Mouse (Mus musculus): ENCODE results near the gene Strip1. TPM values are rescaled to one million over a fixed set of nuclear protein-coding genes. Genes with fewer than 3 reads are reported as not detected.
"Not testable (repeated sequence)": the region's sequence is repeated elsewhere in the genome, so short reads cannot be mapped to it uniquely, and the experiment has no call there.

Strip1 gene
- polyA plus RNA-seq, 2 experiments: 9.0 to 9.9 TPM

DNA sequence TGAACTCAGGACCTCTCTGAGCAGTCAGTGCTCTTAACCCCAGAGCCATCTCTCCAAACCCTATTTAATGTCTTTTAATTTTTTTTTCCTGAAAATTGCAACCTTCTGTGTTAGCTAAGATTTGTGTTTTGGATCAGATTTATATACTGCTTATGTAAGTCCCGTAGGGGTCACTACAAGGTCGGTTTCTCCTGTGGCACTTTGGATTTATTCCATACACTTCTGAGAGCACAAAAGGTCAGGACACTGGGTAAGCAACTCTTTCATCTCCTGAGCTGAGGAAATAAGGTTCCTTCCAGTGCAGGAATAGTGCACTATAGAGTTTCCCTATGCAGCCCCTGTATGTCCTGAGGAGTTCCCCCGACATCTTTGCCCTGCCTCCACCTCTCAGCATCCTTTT is 24.0 kb upstream of the Strip1 start:
- Histone ChIP-seq H3K4me2 (ENCODE audit: low read depth) (no peak overlapping the region), H3K9me3 (ENCODE audit: control insufficient read depth, low read length) (no peaks in the 10 kb centered on the region), H3K9ac (replicated peaks) (no peak overlapping the region), H3K36me3 (replicated peaks; ENCODE audit: control insufficient read depth, insufficient read depth, low read depth) (no peaks in the 10 kb centered on the region; the same call in 1 of the 2 replicates), H3K27ac (no peak overlapping the region), H3K4me3 (ENCODE audit: insufficient read depth in 1 of 2, low read depth in 2 of 2, low read length in 2 of 2) (no peak overlapping the region), H3K27me3 (ENCODE audit: control insufficient read depth, insufficient read depth, low read length) (no peaks in the 10 kb centered on the region), H3K4me1 (replicated peaks; ENCODE audit: control insufficient read depth in 2 of 2, insufficient read depth in 2 of 2, low read length in 1 of 2) (no peaks in the 10 kb centered on the region)
- DNase-seq (ENCODE audit: low read depth in 3 of 3, low spot score in 3 of 3): no peak
- WGBS (ENCODE audit: insufficient replicate concordance): 74% methylated on average over 3 of the region's 3 CpGs
- TF ChIP-seq EP300 (IDR thresholded peaks at IDR 0.05; ENCODE audit: low read depth) (no peak), CTCF (IDR thresholded peaks at IDR 0.05; ENCODE audit: low read depth) (no peak)
- ATAC-seq (ENCODE audit: insufficient read depth): no peak

DNA sequence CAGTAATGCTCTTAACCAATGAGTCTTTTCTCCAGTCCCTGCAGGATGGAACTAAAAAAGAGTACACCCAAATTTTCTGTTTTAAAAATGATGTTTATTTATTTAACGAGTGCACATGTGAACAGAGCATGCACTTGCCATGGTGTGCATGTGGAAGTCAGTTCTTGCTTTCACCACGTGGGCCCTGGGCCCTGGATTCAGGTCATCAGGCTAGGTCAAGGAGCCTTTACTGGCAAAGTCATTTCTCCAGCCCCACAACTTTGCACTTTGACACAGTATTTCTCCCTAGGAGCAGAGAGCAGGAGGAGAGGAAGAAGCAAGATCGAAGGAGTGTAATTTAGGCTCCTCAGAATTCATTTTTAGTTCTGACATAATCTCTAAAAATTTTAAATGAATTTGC is 23.4 kb upstream of the Strip1 start:
- TF ChIP-seq CTCF (IDR thresholded peaks at IDR 0.05; ENCODE audit: low read depth): no peak
- no peak for TF ChIP-seq EP300 (IDR thresholded peaks at IDR 0.05; ENCODE audit: low read depth)
- ATAC-seq (ENCODE audit: insufficient read depth): no peak
- Histone ChIP-seq H3K27me3 (ENCODE audit: control insufficient read depth, insufficient read depth, low read length) (no peaks in the 10 kb centered on the region), H3K9me3 (ENCODE audit: control insufficient read depth, low read length) (no peaks in the 10 kb centered on the region), H3K4me2 (ENCODE audit: low read depth) (no peak overlapping the region), H3K4me3 (ENCODE audit: insufficient read depth in 1 of 2, low read depth in 2 of 2, low read length in 2 of 2) (no peak overlapping the region), H3K36me3 (replicated peaks; ENCODE audit: control insufficient read depth, insufficient read depth, low read depth) (no peaks in the 10 kb centered on the region), H3K4me1 (replicated peaks; ENCODE audit: control insufficient read depth in 2 of 2, insufficient read depth in 2 of 2, low read length in 1 of 2) (no peaks in the 10 kb centered on the region), H3K27ac (no peak overlapping the region), H3K9ac (replicated peaks) (no peak overlapping the region)
- 65% methylated on average over 3 of the region's 3 CpGs for WGBS (ENCODE audit: insufficient replicate concordance)
- DNase-seq (ENCODE audit: low read depth in 3 of 3, low spot score in 3 of 3): no peak

DNA sequence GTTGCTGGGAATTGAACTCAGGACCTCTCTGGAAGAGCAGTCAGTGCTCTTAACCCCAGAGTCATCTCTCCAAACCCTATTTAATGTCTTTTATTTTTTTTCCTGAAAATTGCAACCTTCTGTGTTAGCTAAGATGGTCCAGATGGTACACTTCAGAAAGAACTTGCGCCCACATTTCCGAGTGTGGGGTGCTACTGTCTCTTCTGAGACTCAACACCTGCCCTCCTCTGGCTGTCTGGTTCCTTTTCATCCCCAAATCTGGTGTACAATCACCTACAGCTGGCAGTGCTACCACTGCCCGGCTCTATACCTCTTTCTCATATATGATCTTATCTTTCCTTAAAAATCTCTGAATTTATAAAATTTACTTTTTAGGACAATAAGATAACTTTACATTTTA is 21.5 kb upstream of the Strip1 start:
- H3K9me3 ChIP-seq (ENCODE audit: control insufficient read depth, low read length): no peaks in the 10 kb centered on the region
- 70% methylated on average over 3 of the region's 3 CpGs for WGBS (ENCODE audit: insufficient replicate concordance)

DNA sequence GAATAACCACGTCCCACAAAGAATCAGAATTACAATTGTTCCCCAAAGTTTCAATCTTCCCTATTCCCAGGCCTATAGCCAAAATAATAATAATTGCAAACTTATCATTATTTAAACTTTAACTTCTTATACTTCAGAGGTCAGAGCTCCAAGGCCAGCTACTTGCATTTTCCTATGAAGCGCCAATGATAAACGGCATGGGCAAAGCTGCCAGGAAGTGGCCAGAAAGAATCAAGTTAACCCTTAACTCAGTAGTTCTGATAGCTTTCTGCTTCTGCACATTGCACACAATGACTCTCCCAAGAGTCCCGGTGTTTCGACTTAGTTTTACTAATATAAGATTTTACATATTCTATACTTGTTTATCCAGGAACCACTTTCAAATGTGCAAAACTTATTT is 18.8 kb upstream of the Strip1 start:
- ATAC-seq (ENCODE audit: insufficient read depth); H3K9ac ChIP-seq (replicated peaks); H3K4me1 ChIP-seq (replicated peaks; ENCODE audit: control insufficient read depth in 2 of 2, insufficient read depth in 2 of 2, low read length in 1 of 2); H3K4me3 ChIP-seq (ENCODE audit: insufficient read depth in 1 of 2, low read depth in 2 of 2, low read length in 2 of 2); H3K4me2 ChIP-seq (ENCODE audit: low read depth); DNase-seq (ENCODE audit: low read depth in 3 of 3, low spot score in 3 of 3); H3K27me3 ChIP-seq (ENCODE audit: control insufficient read depth, insufficient read depth, low read length); H3K9me3 ChIP-seq (ENCODE audit: control insufficient read depth, low read length); H3K27ac ChIP-seq; H3K36me3 ChIP-seq (replicated peaks; ENCODE audit: control insufficient read depth, insufficient read depth, low read depth): not testable (repeated sequence)
- 49% methylated on average over 5 of the region's 5 CpGs for WGBS (ENCODE audit: insufficient replicate concordance)

More for the DNA sequence above, 21.5 kb upstream of the Strip1 start:
- no peaks in the 10 kb centered on the region for H3K27me3 ChIP-seq (ENCODE audit: control insufficient read depth, insufficient read depth, low read length)
- DNase-seq (ENCODE audit: low read depth in 3 of 3, low spot score in 3 of 3) (no peak), ATAC-seq (ENCODE audit: insufficient read depth) (no peak)
- no peaks in the 10 kb centered on the region for H3K36me3 ChIP-seq (replicated peaks; ENCODE audit: control insufficient read depth, insufficient read depth, low read depth)
- H3K9ac ChIP-seq (replicated peaks): no peak overlapping the region
- TF ChIP-seq EP300 (IDR thresholded peaks at IDR 0.05; ENCODE audit: low read depth) (no peak), CTCF (IDR thresholded peaks at IDR 0.05; ENCODE audit: low read depth) (no peak)
- no peak overlapping the region for H3K4me2 ChIP-seq (ENCODE audit: low read depth)
- no peak overlapping the region for H3K27ac ChIP-seq
- no peak overlapping the region for H3K4me3 ChIP-seq (ENCODE audit: insufficient read depth in 1 of 2, low read depth in 2 of 2, low read length in 2 of 2)
- H3K4me1 ChIP-seq (replicated peaks; ENCODE audit: control insufficient read depth in 2 of 2, insufficient read depth in 2 of 2, low read length in 1 of 2): no peaks in the 10 kb centered on the region

DNA sequence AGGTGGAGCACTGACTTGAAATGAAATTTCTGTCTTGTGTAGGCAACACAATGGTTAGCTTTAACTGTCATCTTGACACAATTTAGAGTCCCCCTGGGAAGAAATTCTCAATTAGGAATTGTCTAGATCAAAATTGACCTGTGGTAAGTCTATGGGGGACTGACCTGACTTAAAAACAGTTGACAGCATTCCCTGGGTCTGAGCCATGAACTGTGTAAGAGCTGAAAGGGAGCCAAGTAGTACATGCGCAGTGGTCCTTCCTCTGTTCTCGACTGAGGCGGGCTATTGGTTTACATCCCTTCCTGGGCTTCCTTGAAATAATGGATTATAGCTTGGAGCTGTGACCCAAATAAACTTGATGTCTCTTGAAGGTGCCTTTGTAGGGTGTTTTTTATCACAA is 15.5 kb upstream of the Strip1 start:
- no peak for ATAC-seq (ENCODE audit: insufficient read depth)
- Histone ChIP-seq H3K4me2 (ENCODE audit: low read depth) (no peak overlapping the region), H3K9me3 (ENCODE audit: control insufficient read depth, low read length) (no peaks in the 10 kb centered on the region), H3K9ac (replicated peaks) (no peak overlapping the region), H3K4me1 (replicated peaks; ENCODE audit: control insufficient read depth in 2 of 2, insufficient read depth in 2 of 2, low read length in 1 of 2) (no peaks in the 10 kb centered on the region), H3K27ac (no peak overlapping the region), H3K27me3 (ENCODE audit: control insufficient read depth, insufficient read depth, low read length) (no peaks in the 10 kb centered on the region), H3K36me3 (replicated peaks; ENCODE audit: control insufficient read depth, insufficient read depth, low read depth) (no peaks in the 10 kb centered on the region), H3K4me3 (ENCODE audit: insufficient read depth in 1 of 2, low read depth in 2 of 2, low read length in 2 of 2) (no peak overlapping the region)
- WGBS (ENCODE audit: insufficient replicate concordance): 83% methylated on average over 3 of the region's 3 CpGs
- TF ChIP-seq CTCF (IDR thresholded peaks at IDR 0.05; ENCODE audit: low read depth): no peak
- TF ChIP-seq EP300 (IDR thresholded peaks at IDR 0.05; ENCODE audit: low read depth): no peak
- DNase-seq (ENCODE audit: low read depth in 3 of 3, low spot score in 3 of 3): no peak

Measured in liver, embryonic 14.5 days (tissue).